In genomic region chr10:62979667-62980038, GRCm38 (mm10) we compare ENCODE assay signal across 8 mouse cellular contexts. TPM values are rescaled to one million over a fixed set of nuclear protein-coding genes. Genes with fewer than 3 reads are reported as not detected.
DNase-seq lines count a peak whose midpoint lies in the region; ATAC-seq and TF ChIP-seq lines count a peak whose summit lies in the region.

No protein-coding gene starts in this region.

- WGBS in thymus, adult 2 months, result 22% methylated on average over 10 of the region's 10 CpGs
- WGBS in liver, embryonic 11.5 days, result 16% methylated on average over 10 of the region's 10 CpGs

- ATAC-seq in liver, embryonic 11.5 days (replicated peaks; ENCODE audit: low FRiP score), result no peak

- no peaks in the 10 kb centered on the region for H3K9me3 ChIP-seq in liver, embryonic 11.5 days (ENCODE audit: control insufficient read depth, low read length)

- H3K4me2 ChIP-seq in liver, embryonic 11.5 days, result peak overlapping the region; percentile 90

- H3K36me3 ChIP-seq in thymus, adult 2 months (ENCODE audit: control insufficient read depth, insufficient read depth, low read length), result no peaks in the 10 kb centered on the region
- peaks cover 2% of the 10 kb centered on the region; the same call in 1 of the 2 replicates for H3K36me3 ChIP-seq in liver, embryonic 11.5 days (ENCODE audit: control insufficient read depth, insufficient read depth, low read length)

- peak overlapping the region; percentile 89 for H3K27ac ChIP-seq in gastrocnemius, adult 2 months
- no peak overlapping the region for H3K27ac ChIP-seq in thymus, adult 2 months (ENCODE audit: control insufficient read depth, insufficient read depth, low read length)
- H3K27ac ChIP-seq in liver, embryonic 11.5 days (ENCODE audit: low read depth, low read length), result no peak overlapping the region

- no peak for TF ChIP-seq CTCF in gastrocnemius, adult 2 months (IDR thresholded peaks at IDR 0.05)
- TF ChIP-seq CTCF in thymus, adult 2 months (IDR thresholded peaks at IDR 0.05; ENCODE audit: borderline replicate concordance, control insufficient read depth, extremely low read depth, insufficient read depth, low read length, poor library complexity), result no peak

- H3K4me3 ChIP-seq in gastrocnemius, adult 2 months, result peak overlapping the region; percentile 93
- 0 out of 2 replicates have a peak overlapping the region, but pooled peaks have one; percentile 12 for H3K4me3 ChIP-seq in thymus, adult 2 months (ENCODE audit: control insufficient read depth, insufficient read depth, low read length)
- peak overlapping the region; percentile 93 for H3K4me3 ChIP-seq in liver, embryonic 11.5 days (ENCODE audit: low read depth, low read length)

- 0 out of 2 replicates have a peak, but pooled peaks have one; percentile 8 for TF ChIP-seq POLR2A in thymus, adult 2 months (IDR thresholded peaks at IDR 0.05; ENCODE audit: control insufficient read depth, extremely low read depth, insufficient read depth, low read length, poor library complexity)

- H3K9ac ChIP-seq in liver, embryonic 11.5 days (ENCODE audit: low read depth, low read length), result no peak overlapping the region

- no peaks in the 10 kb centered on the region for H3K27me3 ChIP-seq in thymus, adult 2 months (ENCODE audit: control insufficient read depth, insufficient read depth, low read length)
- H3K27me3 ChIP-seq in liver, embryonic 11.5 days (replicated peaks; ENCODE audit: control insufficient read depth, insufficient read depth, low read length), result no peaks in the 10 kb centered on the region

- intact Hi-C loops in gastrocnemius, adult 2 months (cut with DNase I), result loop anchor here (5.0 kb wide), 1 partner anchor 43 kb away; the partner anchor contains the start of genes Hnrnph3 and Pbld2
- intact Hi-C loops in left cerebral cortex, postnatal 4 days (cut with DNase I), result no loop called here

- H3K4me1 ChIP-seq in thymus, adult 2 months (replicated peaks; ENCODE audit: control insufficient read depth, insufficient read depth, low read length), result peaks cover 19% of the 10 kb centered on the region
- no peaks in the 10 kb centered on the region; the same call in 1 of the 2 replicates for H3K4me1 ChIP-seq in liver, embryonic 11.5 days (replicated peaks; ENCODE audit: control insufficient read depth, insufficient read depth, low read length)

- DNase-seq in gastrocnemius, adult 2 months, result no peak
- no peak for DNase-seq in gastrocnemius, adult 8-10 months (ENCODE audit: low spot score in 2 of 2)
- DNase-seq in thymus, adult 2 months, result no peak
- DNase-seq in thymus, postnatal 36 days, result no peak
- no peak for DNase-seq in liver, embryonic 11.5 days (ENCODE audit: low spot score)
- peak; percentile 29 for DNase-seq in testis, postnatal 14 days (ENCODE audit: low spot score)
- DNase-seq in left cerebral cortex, postnatal 4 days, result no peak
- DNase-seq in adrenal gland, adult 18-20 months (ENCODE audit: low spot score in 2 of 2), result no peak

RNA-seq across cellular contexts. Expression of gene Rufy2, which starts 0.4 kb away (rescaled TPM):
- total RNA-seq in gastrocnemius, adult 2 months (2021), result 1 to 10 TPM; 3.8 to 4.7 TPM
- 1 to 10 TPM; 3.8 to 5.0 (median 4.4) TPM for total RNA-seq in gastrocnemius, adult 8-10 months (2022)
- 7.5 and 8.0 TPM in 2 replicates for polyA plus RNA-seq in thymus, adult 2 months (2012; rRNA removed)
- 5.7 and 9.8 TPM in 2 replicates for polyA plus RNA-seq in liver, embryonic 11.5 days (2014; fragmentation: Nextera tagmentation; extraction: Ambion mirVana)
- 10 to 100 TPM; 87.8 to 96.1 TPM for total RNA-seq in left cerebral cortex, postnatal 4 days (2021)
- total RNA-seq in adrenal gland, adult 18-20 months (2021), result 10 to 100 TPM in 1 of 2 experiments, 1 to 10 TPM in 1; 9.5 to 10.0 TPM

RNA-seq across cellular contexts. Expression of gene Dna2, which starts 32.8 kb away (rescaled TPM):
- total RNA-seq in gastrocnemius, adult 2 months (2021), result under 1 TPM; 0.15 to 0.25 TPM
- total RNA-seq in gastrocnemius, adult 8-10 months (2022), result under 1 TPM; 0.16 to 0.34 (median 0.27) TPM
- 20.0 and 23.6 TPM in 2 replicates for polyA plus RNA-seq in thymus, adult 2 months (2012; rRNA removed)
- polyA plus RNA-seq in liver, embryonic 11.5 days (2014; fragmentation: Nextera tagmentation; extraction: Ambion mirVana), result 58.1 and 61.6 TPM in 2 replicates
- total RNA-seq in left cerebral cortex, postnatal 4 days (2021), result 1 to 10 TPM; 3.3 to 4.0 TPM
- 1 to 10 TPM in 1 of 2 experiments, under 1 TPM in 1; 0.70 to 1.0 TPM for total RNA-seq in adrenal gland, adult 18-20 months (2021)

RNA-seq across cellular contexts. Expression of gene Hnrnph3, which starts 44.4 kb away (rescaled TPM):
- 10 to 100 TPM; 21.6 to 25.4 TPM for total RNA-seq in gastrocnemius, adult 2 months (2021)
- 10 to 100 TPM; 14.6 to 19.3 (median 17.8) TPM for total RNA-seq in gastrocnemius, adult 8-10 months (2022)
- polyA plus RNA-seq in thymus, adult 2 months (2012; rRNA removed), result 22.8 and 27.2 TPM in 2 replicates
- 52.6 and 57.1 TPM in 2 replicates for polyA plus RNA-seq in liver, embryonic 11.5 days (2014; fragmentation: Nextera tagmentation; extraction: Ambion mirVana)
- 10 to 100 TPM; 62.6 to 68.1 TPM for total RNA-seq in left cerebral cortex, postnatal 4 days (2021)
- total RNA-seq in adrenal gland, adult 18-20 months (2021), result 10 to 100 TPM; 51.1 to 53.6 TPM

RNA-seq across cellular contexts. Expression of gene Pbld2, which starts 44.5 kb away (rescaled TPM):
- total RNA-seq in gastrocnemius, adult 2 months (2021), result 1 to 10 TPM; 2.8 to 5.4 TPM
- total RNA-seq in gastrocnemius, adult 8-10 months (2022), result 1 to 10 TPM; 2.0 to 3.5 (median 2.6) TPM
- polyA plus RNA-seq in thymus, adult 2 months (2012; rRNA removed), result 0.42 and 0.62 TPM in 2 replicates
- 0.73 and 1.2 TPM in 2 replicates for polyA plus RNA-seq in liver, embryonic 11.5 days (2014; fragmentation: Nextera tagmentation; extraction: Ambion mirVana)
- 1 to 10 TPM; 1.8 to 3.2 TPM for total RNA-seq in left cerebral cortex, postnatal 4 days (2021)
- 1 to 10 TPM; 4.2 to 4.9 TPM for total RNA-seq in adrenal gland, adult 18-20 months (2021)

RNA-seq across cellular contexts. Expression of gene Slc25a16, which starts 59.2 kb away (rescaled TPM):
- 10 to 100 TPM; 15.4 to 18.2 TPM for total RNA-seq in gastrocnemius, adult 2 months (2021)
- 10 to 100 TPM; 18.1 to 24.1 (median 22.0) TPM for total RNA-seq in gastrocnemius, adult 8-10 months (2022)
- 24.0 and 34.0 TPM in 2 replicates for polyA plus RNA-seq in thymus, adult 2 months (2012; rRNA removed)
- 13.5 and 15.7 TPM in 2 replicates for polyA plus RNA-seq in liver, embryonic 11.5 days (2014; fragmentation: Nextera tagmentation; extraction: Ambion mirVana)
- total RNA-seq in left cerebral cortex, postnatal 4 days (2021), result 10 to 100 TPM; 22.1 to 22.6 TPM
- total RNA-seq in adrenal gland, adult 18-20 months (2021), result 10 to 100 TPM; 29.6 to 42.8 TPM

Comparison
In these comparisons a context has a peak if more than half of its experiments do, and no peak if none do; other contexts are left out.
1. H3K4me3 ChIP-seq: peak in every context shown above with its lines; median percentile 93 in gastrocnemius, adult 2 months; 93 in liver, embryonic 11.5 days; 12 in thymus, adult 2 months.
2. RNA of gene Rufy2, which starts 0.4 kb away (total RNA-seq): 87.8 to 96.1 TPM in left cerebral cortex, postnatal 4 days; 9.5 to 10.0 TPM in adrenal gland, adult 18-20 months, 3.8 to 5.0 TPM in gastrocnemius, adult 8-10 months and 3.8 to 4.7 TPM in gastrocnemius, adult 2 months; every median in the first group is over 4 times any median in the second.